In genomic region chr4:129868211-129868610, GRCm38 (mm10) we compare ENCODE assay signal across 29 mouse cellular contexts. TPM values are rescaled to one million over a fixed set of nuclear protein-coding genes. Genes with fewer than 3 reads are reported as not detected.
DNase-seq lines count a peak whose midpoint lies in the region; ATAC-seq and TF ChIP-seq lines count a peak whose summit lies in the region.
"Had no signal": no experiment of that assay in that cellular context is flagged by ENCODE, and none has a peak within 500 bp of the region (broad histone marks: within the 10 kb centered on the region; RNA-seq: fewer than 3 reads in every experiment).

No protein-coding gene starts in this region.

- no peaks in the 10 kb centered on the region for H3K9me3 ChIP-seq in forebrain, embryonic 11.5 days (ENCODE audit: control insufficient read depth, low read length)
- no peaks in the 10 kb centered on the region for H3K9me3 ChIP-seq in forebrain, postnatal 0 days (ENCODE audit: low read length)
- no peaks in the 10 kb centered on the region for H3K9me3 ChIP-seq in heart, embryonic 13.5 days
- H3K9me3 ChIP-seq in hindbrain, embryonic 12.5 days (replicated peaks) = no peaks in the 10 kb centered on the region
- no peaks in the 10 kb centered on the region for H3K9me3 ChIP-seq in hindbrain, embryonic 11.5 days (ENCODE audit: control insufficient read depth, low read length)
- H3K9me3 ChIP-seq: embryonic facial prominence, embryonic 13.5 days; forebrain, embryonic 12.5 days; midbrain, embryonic 15.5 days; neural tube, embryonic 15.5 days had no signal

- H3K4me3 ChIP-seq in forebrain, embryonic 11.5 days (ENCODE audit: low read depth, low read length) = no peak overlapping the region
- H3K4me3 ChIP-seq in forebrain, postnatal 0 days (ENCODE audit: low read depth, low read length) = no peak overlapping the region
- no peak overlapping the region for H3K4me3 ChIP-seq in heart, embryonic 13.5 days
- no peak overlapping the region for H3K4me3 ChIP-seq in heart, adult 2 months
- H3K4me3 ChIP-seq in hindbrain, embryonic 12.5 days = no peak overlapping the region
- H3K4me3 ChIP-seq in hindbrain, embryonic 11.5 days (ENCODE audit: low read depth, low read length) = no peak overlapping the region
- H3K4me3 ChIP-seq in embryonic fibroblast, embryonic 13.5 days (ENCODE audit: insufficient read depth, low read length) = no peak overlapping the region
- H3K4me3 ChIP-seq: embryonic facial prominence, embryonic 13.5 days; erythroblast, embryonic 14.5 days; forebrain, embryonic 12.5 days; midbrain, embryonic 15.5 days; neural tube, embryonic 15.5 days had no signal

- H3K27me3 ChIP-seq in forebrain, embryonic 11.5 days (ENCODE audit: control insufficient read depth, insufficient read depth, low read length) = no peaks in the 10 kb centered on the region
- H3K27me3 ChIP-seq in forebrain, postnatal 0 days (ENCODE audit: insufficient read depth, low read length) = no peaks in the 10 kb centered on the region
- H3K27me3 ChIP-seq in heart, embryonic 13.5 days (replicated peaks) = no peaks in the 10 kb centered on the region
- H3K27me3 ChIP-seq in heart, adult 2 months (ENCODE audit: control insufficient read depth, insufficient read depth, low read length) = no peaks in the 10 kb centered on the region
- H3K27me3 ChIP-seq in hindbrain, embryonic 12.5 days = no peaks in the 10 kb centered on the region
- no peaks in the 10 kb centered on the region for H3K27me3 ChIP-seq in hindbrain, embryonic 11.5 days (ENCODE audit: control insufficient read depth, insufficient read depth, low read length)
- H3K27me3 ChIP-seq: embryonic facial prominence, embryonic 13.5 days; forebrain, embryonic 12.5 days; midbrain, embryonic 15.5 days; neural tube, embryonic 15.5 days had no signal

- TF ChIP-seq EP300 in heart, adult 2 months (IDR thresholded peaks at IDR 0.05; ENCODE audit: insufficient read depth, low read depth, low read length) = no peak

- no peak overlapping the region for H3K27ac ChIP-seq in forebrain, embryonic 11.5 days (ENCODE audit: low read depth, low read length)
- H3K27ac ChIP-seq in forebrain, postnatal 0 days (ENCODE audit: low read depth, low read length) = no peak overlapping the region
- H3K27ac ChIP-seq in heart, embryonic 13.5 days (replicated peaks) = peak overlapping the region; percentile 55
- no peak overlapping the region for H3K27ac ChIP-seq in heart, adult 2 months
- 0 out of 2 replicates have a peak overlapping the region, but pooled peaks have one; percentile 30 for H3K27ac ChIP-seq in hindbrain, embryonic 12.5 days
- no peak overlapping the region for H3K27ac ChIP-seq in hindbrain, embryonic 11.5 days (ENCODE audit: low read depth, low read length)
- H3K27ac ChIP-seq in embryonic fibroblast, embryonic 13.5 days (ENCODE audit: insufficient read depth, low read length) = 0 out of 2 replicates have a peak overlapping the region, but pooled peaks have one; percentile 6
- H3K27ac ChIP-seq: embryonic facial prominence, embryonic 13.5 days; forebrain, embryonic 12.5 days; hindbrain, embryonic 14.5 days; liver, embryonic 14.5 days; macrophage; midbrain, embryonic 15.5 days; neural tube, embryonic 15.5 days had no signal

- WGBS in forebrain, embryonic 11.5 days = 72% methylated on average over 6 of the region's 6 CpGs
- WGBS in forebrain, postnatal 0 days = 78% methylated on average over 6 of the region's 6 CpGs
- 18% methylated on average over 6 of the region's 6 CpGs for WGBS in heart, embryonic 13.5 days
- 31% methylated on average over 6 of the region's 6 CpGs for WGBS in heart, adult 2 months
- WGBS in hindbrain, embryonic 12.5 days = 47% methylated on average over 6 of the region's 6 CpGs
- 64% methylated on average over 6 of the region's 6 CpGs for WGBS in hindbrain, embryonic 11.5 days

- no peak for TF ChIP-seq CTCF in forebrain, postnatal 0 days (IDR thresholded peaks at IDR 0.05; ENCODE audit: low read depth)
- no peak for TF ChIP-seq CTCF in heart, adult 2 months (IDR thresholded peaks at IDR 0.05)
- TF ChIP-seq CTCF in embryonic fibroblast, embryonic 13.5 days (IDR thresholded peaks at IDR 0.05; ENCODE audit: borderline replicate concordance, insufficient read depth, low read length) = no peak

- no peak for TF ChIP-seq POLR2A in heart, adult 2 months (IDR thresholded peaks at IDR 0.05; ENCODE audit: insufficient read depth, low read depth, low read length)
- TF ChIP-seq POLR2A in embryonic fibroblast, embryonic 13.5 days (IDR thresholded peaks at IDR 0.05; ENCODE audit: low read depth, low read length) = no peak

- H3K9ac ChIP-seq in forebrain, embryonic 11.5 days (ENCODE audit: low read length) = no peak overlapping the region
- H3K9ac ChIP-seq in forebrain, postnatal 0 days = no peak overlapping the region
- 0 out of 2 replicates have a peak overlapping the region, but pooled peaks have one; percentile 50 for H3K9ac ChIP-seq in heart, embryonic 13.5 days
- H3K9ac ChIP-seq in heart, adult 2 months (ENCODE audit: low read depth, low read length) = no peak overlapping the region
- no peak overlapping the region for H3K9ac ChIP-seq in hindbrain, embryonic 12.5 days
- no peak overlapping the region for H3K9ac ChIP-seq in hindbrain, embryonic 11.5 days (ENCODE audit: low read depth, low read length)
- H3K9ac ChIP-seq: embryonic facial prominence, embryonic 13.5 days; forebrain, embryonic 12.5 days; hindbrain, embryonic 14.5 days; liver, embryonic 14.5 days; midbrain, embryonic 15.5 days; neural tube, embryonic 15.5 days had no signal

- H3K79me2 ChIP-seq in heart, adult 2 months (replicated peaks; ENCODE audit: control insufficient read depth, insufficient read depth, low read length) = no peaks in the 10 kb centered on the region

- H3K4me1 ChIP-seq in forebrain, embryonic 11.5 days (replicated peaks; ENCODE audit: control insufficient read depth, insufficient read depth, low read length) = no peaks in the 10 kb centered on the region
- H3K4me1 ChIP-seq in forebrain, postnatal 0 days (ENCODE audit: insufficient read depth) = no peaks in the 10 kb centered on the region
- peaks cover 26% of the 10 kb centered on the region for H3K4me1 ChIP-seq in heart, embryonic 13.5 days
- no peaks in the 10 kb centered on the region for H3K4me1 ChIP-seq in heart, adult 2 months (ENCODE audit: control insufficient read depth, insufficient read depth, low read length)
- H3K4me1 ChIP-seq in hindbrain, embryonic 12.5 days = peaks cover 6% of the 10 kb centered on the region
- no peaks in the 10 kb centered on the region; the same call in 1 of the 2 replicates for H3K4me1 ChIP-seq in hindbrain, embryonic 11.5 days (replicated peaks; ENCODE audit: control insufficient read depth, insufficient read depth, low read length)
- peaks cover 9% of the 10 kb centered on the region for H3K4me1 ChIP-seq in embryonic fibroblast, embryonic 13.5 days (ENCODE audit: control insufficient read depth, insufficient read depth, low read length)
- H3K4me1 ChIP-seq: forebrain, embryonic 12.5 days; midbrain, embryonic 15.5 days; neural tube, embryonic 15.5 days had no signal

- no peak overlapping the region for H3K4me2 ChIP-seq in forebrain, embryonic 11.5 days (ENCODE audit: low read depth, low read length, severe bottlenecking)
- no peak overlapping the region for H3K4me2 ChIP-seq in forebrain, postnatal 0 days (ENCODE audit: low read depth)
- H3K4me2 ChIP-seq in heart, embryonic 13.5 days = no peak overlapping the region
- H3K4me2 ChIP-seq in hindbrain, embryonic 12.5 days (replicated peaks) = no peak overlapping the region
- no peak overlapping the region for H3K4me2 ChIP-seq in hindbrain, embryonic 11.5 days (replicated peaks; ENCODE audit: low read depth, low read length)
- H3K4me2 ChIP-seq: embryonic facial prominence, embryonic 13.5 days; forebrain, embryonic 12.5 days; hindbrain, embryonic 14.5 days; midbrain, embryonic 15.5 days; neural tube, embryonic 15.5 days had no signal

- H3K36me3 ChIP-seq in forebrain, embryonic 11.5 days (ENCODE audit: control insufficient read depth, insufficient read depth, low read length) = no peaks in the 10 kb centered on the region
- no peaks in the 10 kb centered on the region for H3K36me3 ChIP-seq in forebrain, postnatal 0 days (ENCODE audit: insufficient read depth)
- H3K36me3 ChIP-seq in heart, embryonic 13.5 days = no peaks in the 10 kb centered on the region
- H3K36me3 ChIP-seq in heart, adult 2 months (ENCODE audit: control insufficient read depth, insufficient read depth, low read length) = no peaks in the 10 kb centered on the region
- H3K36me3 ChIP-seq in hindbrain, embryonic 12.5 days = no peaks in the 10 kb centered on the region
- H3K36me3 ChIP-seq in hindbrain, embryonic 11.5 days (ENCODE audit: control insufficient read depth, insufficient read depth, low read length) = no peaks in the 10 kb centered on the region
- H3K36me3 ChIP-seq: embryonic facial prominence, embryonic 13.5 days; forebrain, embryonic 12.5 days; midbrain, embryonic 15.5 days; neural tube, embryonic 15.5 days had no signal

- intact Hi-C loops in heart, adult 2 months (cut with DNase I) = no loop called here

- no peak for ATAC-seq in forebrain, embryonic 11.5 days (replicated peaks; ENCODE audit: low FRiP score)
- no peak for ATAC-seq in forebrain, postnatal 0 days
- ATAC-seq in heart, embryonic 13.5 days (ENCODE audit: extremely low read depth, insufficient number of reproducible peaks, low FRiP score, low TSS enrichment) = no peak
- no peak for ATAC-seq in hindbrain, embryonic 12.5 days (ENCODE audit: low FRiP score)
- no peak for ATAC-seq in hindbrain, embryonic 11.5 days (ENCODE audit: low FRiP score)
- ATAC-seq: intestine, postnatal 0 days; midbrain, embryonic 15.5 days had no signal

- DNase-seq in forebrain, embryonic 11.5 days (ENCODE audit: low spot score) = peak; percentile 45
- no peak for DNase-seq in forebrain, postnatal 0 days
- no peak for DNase-seq in heart, adult 2 months
- DNase-seq in hindbrain, embryonic 11.5 days (ENCODE audit: low spot score) = no peak
- DNase-seq in layer of hippocampus, adult 9-10 months (ENCODE audit: low spot score) = no peak
- DNase-seq: adrenal gland, postnatal 25 days; cerebellum, adult 18-20 months; cerebellum, postnatal 10 days; gastrocnemius, postnatal 25 days; heart, adult 18-20 months; kidney, adult 9 months; kidney, postnatal 10 days; liver; lung, adult 2 months; lung, postnatal 10 days; retina, postnatal 1 day; right cerebral cortex, postnatal 14 days had no signal

RNA-seq across cellular contexts. Expression of gene Ptp4a2, which starts 57.2 kb away (rescaled TPM):
- polyA plus RNA-seq in forebrain, embryonic 11.5 days (2014; fragmentation: Nextera tagmentation; extraction: Ambion mirVana) = 355 and 395 TPM in 2 replicates
- total RNA-seq in forebrain, postnatal 0 days (2014; rRNA removed) = 123 and 131 TPM in 2 replicates
- polyA plus RNA-seq in forebrain, postnatal 0 days (2015; fragmentation: Nextera tagmentation; extraction: Ambion mirVana) = 252 and 270 TPM in 2 replicates
- polyA plus RNA-seq in heart, embryonic 13.5 days (2015; fragmentation: Nextera tagmentation; extraction: Ambion mirVana) = 326 and 374 TPM in 2 replicates
- 100 to 1,000 TPM; 194 to 199 TPM for total RNA-seq in heart, adult 2 months (2021)
- polyA plus RNA-seq in heart, adult 2 months (2012; rRNA removed) = 51.6 and 110 TPM in 2 replicates
- polyA plus RNA-seq in hindbrain, embryonic 12.5 days (2016; fragmentation: Nextera tagmentation; extraction: Ambion mirVana) = 347 and 360 TPM in 2 replicates
- 307 and 318 TPM in 2 replicates for polyA plus RNA-seq in hindbrain, embryonic 11.5 days (2014; fragmentation: Nextera tagmentation; extraction: Ambion mirVana)
- polyA plus RNA-seq in embryonic fibroblast, embryonic 13.5 days (2011; ENCODE audit: insufficient read length, low read depth, missing spikeins) = 501 and 598 TPM in 2 replicates

Comparison
In these comparisons a context has a peak if more than half of its experiments do, and no peak if none do; other contexts are left out.
1. H3K27ac ChIP-seq: peak in heart, embryonic 13.5 days (single experiment), hindbrain, embryonic 12.5 days (single experiment) and embryonic fibroblast, embryonic 13.5 days (single experiment); none in forebrain, embryonic 11.5 days (single experiment), forebrain, postnatal 0 days (single experiment), heart, adult 2 months (single experiment) and hindbrain, embryonic 11.5 days (single experiment).